Mouse (Mus musculus) liver, embryonic 11.5 days (tissue): Measurements from ENCODE around the gene Cytl1. TPM values are rescaled to one million over a fixed set of nuclear protein-coding genes. Genes with fewer than 3 reads are reported as not detected.

Experiments
- ATAC-seq: fragments of 200-750 bp; cut with Nextera tagmentation; replicated peaks from 2 replicates; pipeline ENCODE4 v1.8.0; 2017; ENCODE audit warnings: moderate number of reproducible peaks, mild to moderate bottlenecking, moderate TSS enrichment, moderate library complexity; ENCODE audit not compliant: low FRiP score
- DNase-seq: peaks from one replicate; pipeline ENCODE4 v3.0.0-alpha.2; 2017; ENCODE audit warnings: low spot score
- H3K27ac ChIP-seq: fragments of 300-500 bp; sonication (generic); 2 replicates; pipeline ENCODE4 v1.5.1; 2014; ENCODE audit warnings: mild to moderate bottlenecking, low read depth, low read length, control low read depth
- H3K27me3 ChIP-seq: fragments of 300-500 bp; sonication (generic); replicated peaks from 2 replicates; pipeline ENCODE4 v1.6.1; 2014; ENCODE audit warnings: low read length, mixed read lengths; ENCODE audit not compliant: control insufficient read depth, insufficient read depth
- H3K36me3 ChIP-seq: fragments of 300-500 bp; sonication (generic); 2 replicates; pipeline ENCODE4 v1.6.1; 2014; ENCODE audit warnings: mild to moderate bottlenecking, low read length, moderate library complexity, mixed read lengths; ENCODE audit not compliant: control insufficient read depth, insufficient read depth
- H3K4me1 ChIP-seq: fragments of 300-500 bp; sonication (generic); replicated peaks from 2 replicates; pipeline ENCODE4 v1.6.1; 2014; ENCODE audit warnings: low read length, mixed read lengths; ENCODE audit not compliant: control insufficient read depth, insufficient read depth
- H3K4me2 ChIP-seq: fragments of 300-500 bp; sonication (generic); 2 replicates; pipeline ENCODE4 v1.6.1; 2014; ENCODE audit warnings: mild to moderate bottlenecking, control low read depth, moderate library complexity
- H3K4me3 ChIP-seq: fragments of 300-500 bp; sonication (generic); 2 replicates; pipeline ENCODE4 v1.5.1; 2014; ENCODE audit warnings: low read depth, low read length, control low read depth
- H3K9ac ChIP-seq: fragments of 300-500 bp; sonication (generic); 2 replicates; pipeline ENCODE4 v1.6.1; 2014; ENCODE audit warnings: low read depth, low read length, control low read depth
- H3K9me3 ChIP-seq: fragments of 300-500 bp; sonication (generic); 2 replicates; pipeline ENCODE4 v1.6.1; 2016; ENCODE audit warnings: low read length, inconsistent platforms, mixed read lengths; ENCODE audit not compliant: control insufficient read depth
- WGBS: fragments of 180-500 bp; shearing (Covaris S2); extraction: QIAGEN DNeasy Blood & Tissue Kit; methylation state at CpG from one replicate; pipeline ENCODE4 v1.1.7; 2014; 5-methylcytosine and 5-hydroxymethylcytosine counted together
- polyA plus RNA-seq: library from polyadenylated mRNA; unstranded; fragments of >200 nt; fragmentation: Nextera tagmentation; extraction: Ambion mirVana; gene quantifications from 2 replicates; pipeline ENCODE4 v1.2.1, GENCODE M21; 2014

The Cytl1 gene
- polyA plus RNA-seq, 1 experiment from 2014 or later = not detected

DNA sequence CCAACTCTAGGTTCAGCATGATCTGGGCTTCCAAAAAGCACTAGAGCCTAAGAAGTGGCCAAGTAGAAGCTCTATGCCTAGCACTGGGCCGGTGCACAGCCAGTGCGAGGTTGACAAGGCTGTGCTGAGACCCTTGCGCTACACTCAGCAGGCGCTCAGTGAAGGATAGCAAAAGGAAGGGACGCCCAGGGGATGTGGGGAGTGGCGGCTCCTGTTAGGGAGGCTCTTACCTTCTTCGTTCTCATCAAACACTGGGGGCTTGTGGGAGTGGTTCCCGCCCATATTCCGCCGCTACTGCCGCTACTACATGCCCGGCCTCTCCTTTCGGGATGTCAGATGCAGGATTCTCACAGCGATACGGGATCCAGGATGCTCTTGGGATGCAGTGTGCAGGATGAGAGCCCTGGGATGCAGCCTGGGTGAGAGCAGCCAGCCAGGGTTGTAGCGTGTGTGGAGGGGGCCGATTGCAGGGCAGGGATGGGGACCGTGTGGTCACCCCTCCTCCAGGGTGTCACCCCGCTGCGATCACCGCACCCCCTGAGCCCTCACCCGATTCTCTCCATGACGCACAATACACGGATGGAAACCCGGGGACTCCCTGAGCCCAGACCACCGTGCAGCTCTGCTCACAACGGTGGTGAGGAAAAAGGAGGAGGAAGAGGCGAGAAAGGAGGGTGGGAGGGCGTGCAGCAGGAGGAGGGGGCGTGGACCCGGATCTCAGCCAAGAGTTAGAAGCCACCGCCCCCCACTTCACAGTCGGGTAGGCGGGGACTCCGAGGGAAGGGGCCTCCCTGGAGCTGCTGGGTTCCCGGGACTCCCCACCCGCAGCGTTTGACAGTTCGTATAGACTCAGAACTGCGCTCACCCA is 18.6 kb upstream of the Cytl1 start, which contains the start of gene Stk32b:
Stk32b (minus strand) TSS at position 667 of the 868 bp plus-strand sequence.
- peaks cover 29% of the 10 kb centered on the region for H3K27me3 ChIP-seq
- H3K36me3 ChIP-seq = no peaks in the 10 kb centered on the region
- H3K4me3 ChIP-seq = peak within 1 kb of the TSS; percentile 25
- 2% methylated on average over 40 of the region's 40 CpGs for WGBS
- no peak within 1 kb of the TSS for H3K9ac ChIP-seq
- DNase-seq (peak; percentile 33), ATAC-seq (peak; percentile 43; the same call in 1 of the 2 replicates)
- no peaks in the 10 kb centered on the region for H3K9me3 ChIP-seq
- H3K27ac ChIP-seq = no peak within 1 kb of the TSS
- H3K4me1 ChIP-seq = no peaks in the 10 kb centered on the region
- H3K4me2 ChIP-seq = peak within 1 kb of the TSS; percentile 58

- no peaks in the 10 kb centered on the region for H3K9me3 ChIP-seq
- ATAC-seq = no peak; the same call in 1 of the 2 replicates
- no peak overlapping the region for H3K27ac ChIP-seq
- whole genome bisulfite sequencing = 3% methylated on average over 14 of the region's 14 CpGs
- peak overlapping the region; percentile 58 for H3K4me2 ChIP-seq
- H3K9ac ChIP-seq = no peak overlapping the region
- H3K4me1 ChIP-seq = no peaks in the 10 kb centered on the region
- H3K27me3 ChIP-seq = peaks cover 29% of the 10 kb centered on the region
- DNase-seq = peak; percentile 42
- peak overlapping the region; percentile 25 for H3K4me3 ChIP-seq
- H3K36me3 ChIP-seq = no peaks in the 10 kb centered on the region
These were observed 17.8 kb upstream of the Cytl1 start for GRCm38 (mm10) chr5:37717384-37717963.

GRCm38 (mm10) chr5:37720670-37721069 is 14.6 kb upstream of the Cytl1 start:
- H3K9ac ChIP-seq = no peak overlapping the region
- no peaks in the 10 kb centered on the region for H3K36me3 ChIP-seq
- no peak overlapping the region for H3K4me3 ChIP-seq
- no peak overlapping the region for H3K4me2 ChIP-seq
- 33% methylated on average over 6 of the region's 6 CpGs for WGBS
- no peaks in the 10 kb centered on the region for H3K4me1 ChIP-seq
- no peaks in the 10 kb centered on the region for H3K9me3 ChIP-seq
- ATAC-seq = no peak
- peaks cover 28% of the 10 kb centered on the region for H3K27me3 ChIP-seq
- DNase-seq = no peak
- no peak overlapping the region for H3K27ac ChIP-seq

DNA sequence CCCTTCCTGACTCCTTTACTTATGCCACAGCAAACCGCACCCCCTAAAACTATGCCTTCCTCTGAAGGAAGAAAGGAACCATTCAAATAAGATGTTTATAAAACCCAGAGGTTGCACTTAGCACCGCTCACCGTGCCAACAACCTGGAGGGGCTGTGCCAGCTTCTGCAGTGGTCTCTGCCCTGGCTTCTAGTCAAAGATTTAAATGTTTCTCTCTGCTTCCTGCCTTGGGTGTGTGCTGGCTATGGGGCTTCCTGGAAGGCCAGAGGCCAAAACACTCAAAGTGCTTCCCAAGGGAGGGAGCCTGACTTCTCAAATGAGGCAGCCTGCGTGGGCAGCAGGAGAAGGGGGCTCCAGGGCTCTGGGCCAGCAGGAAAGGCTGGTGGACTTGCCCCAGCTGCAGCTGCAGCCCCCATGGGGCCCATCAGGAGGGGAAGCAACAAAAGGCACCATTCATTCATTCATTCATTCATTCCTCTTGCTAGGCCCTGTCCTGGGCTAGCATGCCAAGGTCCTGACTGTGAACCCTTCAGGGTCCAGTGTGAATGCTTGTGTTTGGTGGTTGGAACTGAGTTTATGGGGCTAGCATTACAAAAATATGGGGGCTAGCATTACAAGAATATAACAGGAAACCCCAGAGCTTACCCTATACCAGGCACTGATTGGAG is 10.0 kb upstream of the Cytl1 start:
- H3K27ac ChIP-seq = no peak overlapping the region
- no peak overlapping the region for H3K4me2 ChIP-seq
- DNase-seq (no peak), ATAC-seq (no peak)
- H3K9ac ChIP-seq = no peak overlapping the region
- H3K36me3 ChIP-seq = no peaks in the 10 kb centered on the region
- H3K9me3 ChIP-seq = no peaks in the 10 kb centered on the region
- no peaks in the 10 kb centered on the region for H3K4me1 ChIP-seq
- no peaks in the 10 kb centered on the region for H3K27me3 ChIP-seq
- H3K4me3 ChIP-seq = no peak overlapping the region
- 70% methylated on average over 4 of the region's 4 CpGs for WGBS

GRCm38 (mm10) chr5:37730781-37731180 is 4.5 kb upstream of the Cytl1 start:
- Histone ChIP-seq H3K4me3 (no peak overlapping the region), H3K9me3 (0 out of 2 replicates have a peak, but pooled peaks cover 2% of the 10 kb centered on the region), H3K27me3 (no peaks in the 10 kb centered on the region), H3K27ac (no peak overlapping the region), H3K4me2 (no peak overlapping the region), H3K9ac (no peak overlapping the region), H3K4me1 (no peaks in the 10 kb centered on the region), H3K36me3 (no peaks in the 10 kb centered on the region)
- WGBS = 85% methylated on average over 2 of the region's 2 CpGs
- DNase-seq (no peak), ATAC-seq (no peak)

- ATAC-seq = no peak
- 0 out of 2 replicates have a peak, but pooled peaks cover 2% of the 10 kb centered on the region for H3K9me3 ChIP-seq
- H3K36me3 ChIP-seq = no peaks in the 10 kb centered on the region
- DNase-seq = no peak
- no peak overlapping the region for H3K9ac ChIP-seq
- H3K4me2 ChIP-seq = no peak overlapping the region
- H3K4me1 ChIP-seq = no peaks in the 10 kb centered on the region
- no peak overlapping the region for H3K4me3 ChIP-seq
- no peaks in the 10 kb centered on the region for H3K27me3 ChIP-seq
- 52% methylated on average over 7 of the region's 7 CpGs for WGBS
- no peak overlapping the region for H3K27ac ChIP-seq
These were observed 894 bp downstream of the Cytl1 start for GRCm38 (mm10) chr5:37736213-37736612.

- H3K36me3 ChIP-seq = no peaks in the 10 kb centered on the region
- H3K4me2 ChIP-seq = no peak overlapping the region
- H3K9me3 ChIP-seq = no peaks in the 10 kb centered on the region
- no peak for ATAC-seq
- no peaks in the 10 kb centered on the region for H3K27me3 ChIP-seq
- H3K27ac ChIP-seq = no peak overlapping the region
- H3K4me3 ChIP-seq = no peak overlapping the region
- DNase-seq = no peak
- no peaks in the 10 kb centered on the region for H3K4me1 ChIP-seq
- no peak overlapping the region for H3K9ac ChIP-seq
- 77% methylated on average over 13 of the region's 13 CpGs for WGBS
These were observed 8.8 kb downstream of the Cytl1 start for GRCm38 (mm10) chr5:37743889-37744707.
